Mouse (Mus musculus): ENCODE data around the gene Mxd1. TPM values are rescaled to one million over a fixed set of nuclear protein-coding genes. Genes with fewer than 3 reads are reported as not detected.
A peak's percentile ranks its signal among the peaks of the same experiment; 100 is the strongest.

Mxd1 gene
- 7.6 and 9.8 TPM in 2 replicates for polyA plus RNA-seq (2015; fragmentation: Nextera tagmentation; extraction: Ambion mirVana)

DNA sequence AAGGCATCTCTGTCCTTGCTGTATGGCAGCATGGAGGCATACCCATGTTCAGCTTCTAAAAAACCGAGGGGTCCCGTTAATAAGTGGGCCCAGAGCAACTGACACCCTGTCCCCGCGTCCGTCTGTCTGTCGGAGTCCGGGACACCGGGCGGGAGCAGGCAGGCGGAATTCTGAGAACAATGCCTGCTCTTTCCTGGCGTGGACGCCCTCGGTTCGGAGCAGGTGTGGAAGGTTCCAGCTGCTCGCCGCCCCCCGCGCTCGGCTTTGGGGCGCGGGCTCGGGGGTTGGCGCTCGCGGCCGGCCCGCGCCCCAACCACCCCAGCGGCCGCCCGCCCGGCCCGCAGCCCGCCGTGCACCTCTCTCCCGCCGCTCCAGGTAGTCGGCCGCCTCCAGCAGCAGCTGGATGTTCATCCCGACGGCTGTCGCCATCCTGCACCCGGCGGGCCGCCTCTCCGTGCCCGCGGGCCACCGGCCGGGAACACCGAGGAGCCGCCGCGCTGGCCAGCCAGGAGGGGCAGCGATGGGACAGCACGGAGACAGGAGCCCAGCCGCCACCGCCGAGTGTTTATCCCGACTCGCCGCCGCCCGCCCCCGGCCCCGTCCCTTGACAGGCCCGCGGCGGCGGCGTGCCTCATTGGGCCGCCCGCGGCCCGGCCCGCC is at the start of gene Mxd1:
Gene Mxd1 (minus strand): TSS at position 582 of the 660 bp plus-strand sequence.
- peaks cover 21% of the 10 kb centered on the region; the same call in 1 of the 2 replicates for H3K36me3 ChIP-seq
- ATAC-seq (replicated peaks; ENCODE audit: insufficient number of reproducible peaks, insufficient read depth, low FRiP score, low read depth), result peak; percentile 2; the same call in 1 of the 2 replicates
- H3K27ac ChIP-seq, result peak within 1 kb of the TSS; percentile 64
- H3K9ac ChIP-seq, result peak within 1 kb of the TSS; percentile 75
- H3K9me3 ChIP-seq (replicated peaks), result no peaks in the 10 kb centered on the region
- H3K4me1 ChIP-seq (replicated peaks), result peaks cover 18% of the 10 kb centered on the region
- H3K4me2 ChIP-seq, result peak within 1 kb of the TSS; percentile 82
- H3K27me3 ChIP-seq, result no peaks in the 10 kb centered on the region
- 0% methylated on average over 58 of the region's 76 CpGs for WGBS
- peak within 1 kb of the TSS; percentile 79 for H3K4me3 ChIP-seq

DNA sequence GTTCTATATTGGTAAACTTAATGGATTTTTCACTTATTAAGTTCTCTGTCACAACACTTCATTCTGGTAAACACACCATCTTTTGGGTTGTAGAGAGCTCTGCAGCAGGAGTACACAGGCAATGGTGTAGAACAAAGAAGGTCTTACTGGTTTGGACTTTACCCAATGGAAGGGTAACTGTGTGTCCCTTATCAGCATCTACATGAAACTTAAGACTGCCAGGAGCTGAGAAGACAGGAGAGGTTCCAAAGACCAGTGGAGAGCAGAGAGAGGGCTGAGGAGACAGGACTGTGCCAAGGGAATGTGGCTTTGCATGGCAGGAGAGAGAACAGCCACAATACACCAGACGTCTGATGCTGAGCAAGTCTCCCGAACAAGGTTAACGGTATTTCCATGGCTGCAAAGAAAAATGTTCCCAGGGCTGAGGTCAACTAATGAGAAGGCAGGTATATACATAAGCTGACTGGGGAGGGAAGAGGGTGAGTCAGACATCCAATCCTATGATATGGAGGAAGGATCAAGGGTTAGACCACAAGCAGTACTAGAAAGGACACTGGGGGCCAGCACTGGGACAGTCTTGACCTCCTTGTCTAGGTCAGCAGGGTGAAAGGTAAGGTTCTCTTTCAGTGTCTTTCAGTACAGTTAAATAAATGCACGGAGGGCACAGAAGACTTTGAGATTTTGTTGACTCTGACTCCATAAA is 39.3 kb upstream of the Mxd1 start:
- no peak overlapping the region for H3K4me3 ChIP-seq
- no peaks in the 10 kb centered on the region for H3K27me3 ChIP-seq
- no peaks in the 10 kb centered on the region for H3K4me1 ChIP-seq (replicated peaks)
- peaks cover 39% of the 10 kb centered on the region for H3K36me3 ChIP-seq
- H3K27ac ChIP-seq, result no peak overlapping the region
- H3K9ac ChIP-seq, result no peak overlapping the region
- WGBS, result 86% methylated on average over 4 of the region's 4 CpGs
- no peaks in the 10 kb centered on the region for H3K9me3 ChIP-seq (replicated peaks)
- no peak for ATAC-seq (replicated peaks; ENCODE audit: insufficient number of reproducible peaks, insufficient read depth, low FRiP score, low read depth)
- H3K4me2 ChIP-seq, result no peak overlapping the region

DNA sequence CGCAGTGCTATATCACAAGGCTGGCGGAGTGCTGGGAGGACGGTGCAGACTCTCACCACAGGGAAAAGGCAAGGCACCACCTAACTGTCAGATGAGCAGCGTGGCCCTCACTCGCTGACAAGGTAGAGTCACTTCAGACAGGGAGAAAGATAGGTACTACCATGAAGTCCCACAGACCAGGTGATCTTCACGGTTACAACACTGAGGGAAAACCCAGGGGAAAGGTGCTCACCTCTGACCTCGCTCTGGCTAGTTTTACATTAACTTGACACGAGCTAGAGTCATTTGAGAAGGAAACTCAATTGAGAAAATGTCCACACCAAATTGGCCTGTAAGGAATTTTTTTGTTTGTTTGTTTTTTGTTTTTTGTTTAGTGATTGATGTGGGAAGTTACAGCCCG is 33.6 kb upstream of the Mxd1 start:
- no peak overlapping the region for H3K27ac ChIP-seq
- H3K9ac ChIP-seq, result no peak overlapping the region
- H3K9me3 ChIP-seq (replicated peaks), result no peaks in the 10 kb centered on the region
- H3K4me3 ChIP-seq, result no peak overlapping the region
- H3K4me1 ChIP-seq (replicated peaks), result no peaks in the 10 kb centered on the region
- ATAC-seq (replicated peaks; ENCODE audit: insufficient number of reproducible peaks, insufficient read depth, low FRiP score, low read depth), result no peak
- 93% methylated on average over 9 of the region's 9 CpGs for WGBS
- H3K4me2 ChIP-seq, result no peak overlapping the region
- H3K27me3 ChIP-seq, result no peaks in the 10 kb centered on the region
- H3K36me3 ChIP-seq, result peaks cover 73% of the 10 kb centered on the region

DNA sequence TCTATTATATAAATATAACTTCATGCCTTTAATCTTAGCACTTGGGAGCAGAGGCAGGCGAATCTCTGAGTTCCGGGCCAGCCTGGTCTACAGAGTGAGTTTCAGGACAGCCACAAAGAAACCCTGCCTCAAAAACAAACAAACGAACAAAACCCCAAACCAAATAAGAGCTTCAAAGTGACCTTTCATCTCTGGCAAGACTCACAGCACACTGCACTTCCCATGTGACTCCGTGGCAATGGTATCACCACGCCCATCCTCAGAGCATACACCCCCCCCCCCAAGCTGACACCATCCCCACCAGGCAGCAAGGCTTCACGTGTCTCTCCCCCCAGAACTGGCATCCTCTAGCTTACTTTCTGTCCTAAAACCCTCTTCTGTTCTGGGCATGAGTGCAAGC is 28.9 kb upstream of the Mxd1 start:
- no peak overlapping the region for H3K9ac ChIP-seq
- ATAC-seq (replicated peaks; ENCODE audit: insufficient number of reproducible peaks, insufficient read depth, low FRiP score, low read depth), result no peak
- no peaks in the 10 kb centered on the region for H3K27me3 ChIP-seq
- no peaks in the 10 kb centered on the region for H3K4me1 ChIP-seq (replicated peaks)
- H3K4me2 ChIP-seq, result no peak overlapping the region
- H3K36me3 ChIP-seq, result peaks cover 65% of the 10 kb centered on the region
- no peak overlapping the region for H3K4me3 ChIP-seq
- H3K27ac ChIP-seq, result no peak overlapping the region
- 76% methylated on average over 6 of the region's 6 CpGs for WGBS
- H3K9me3 ChIP-seq (replicated peaks), result no peaks in the 10 kb centered on the region

DNA sequence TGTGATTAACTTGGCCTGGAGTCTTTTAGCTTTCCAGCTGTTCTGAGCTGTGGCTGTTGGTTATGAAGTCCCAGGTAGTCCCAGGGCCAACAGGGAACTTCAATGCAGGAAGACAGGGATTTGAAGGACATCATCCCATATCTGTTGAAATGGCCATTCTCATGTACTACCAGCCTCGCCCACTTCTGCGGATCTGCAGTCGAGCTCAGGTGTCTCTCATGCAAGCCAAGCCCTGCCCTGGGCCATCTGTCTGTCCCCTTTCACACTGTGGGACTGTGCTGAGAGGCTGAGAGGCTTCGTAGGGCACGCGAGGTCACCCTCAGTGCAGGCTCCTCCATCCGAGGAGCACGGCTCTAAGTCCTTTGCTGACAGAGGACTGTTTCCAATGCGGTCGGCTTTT is 27.3 kb upstream of the Mxd1 start:
- Histone ChIP-seq H3K4me3 (no peak overlapping the region), H3K4me2 (no peak overlapping the region), H3K9me3 (replicated peaks) (no peaks in the 10 kb centered on the region), H3K9ac (no peak overlapping the region), H3K4me1 (replicated peaks) (no peaks in the 10 kb centered on the region), H3K36me3 (peaks cover 57% of the 10 kb centered on the region), H3K27me3 (no peaks in the 10 kb centered on the region), H3K27ac (no peak overlapping the region)
- no peak for ATAC-seq (replicated peaks; ENCODE audit: insufficient number of reproducible peaks, insufficient read depth, low FRiP score, low read depth)
- WGBS, result 80% methylated on average over 10 of the region's 10 CpGs

DNA sequence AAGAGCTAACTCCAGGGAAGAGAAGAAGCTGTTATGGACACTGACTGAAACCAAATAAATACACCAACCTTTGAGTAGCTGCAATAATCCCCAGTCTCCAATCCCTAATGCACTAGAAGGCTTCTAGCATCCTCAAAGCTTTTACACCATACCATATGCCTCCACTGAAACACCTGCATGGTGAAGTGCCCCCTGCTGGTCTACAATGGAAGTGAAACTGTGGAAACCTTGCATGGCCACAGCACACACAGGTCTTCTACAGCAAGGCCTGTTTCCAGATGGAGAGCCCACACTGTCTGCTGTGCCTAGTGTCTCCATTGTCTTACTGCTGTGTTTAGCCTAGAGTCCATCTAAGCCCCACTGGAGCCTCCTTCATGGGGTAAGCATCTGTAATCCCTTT is 25.5 kb upstream of the Mxd1 start:
- Histone ChIP-seq H3K27me3 (no peaks in the 10 kb centered on the region), H3K9me3 (replicated peaks) (no peaks in the 10 kb centered on the region), H3K36me3 (peaks cover 47% of the 10 kb centered on the region), H3K9ac (no peak overlapping the region), H3K4me3 (no peak overlapping the region), H3K27ac (no peak overlapping the region), H3K4me2 (no peak overlapping the region), H3K4me1 (replicated peaks) (no peaks in the 10 kb centered on the region)
- no peak for ATAC-seq (replicated peaks; ENCODE audit: insufficient number of reproducible peaks, insufficient read depth, low FRiP score, low read depth)

DNA sequence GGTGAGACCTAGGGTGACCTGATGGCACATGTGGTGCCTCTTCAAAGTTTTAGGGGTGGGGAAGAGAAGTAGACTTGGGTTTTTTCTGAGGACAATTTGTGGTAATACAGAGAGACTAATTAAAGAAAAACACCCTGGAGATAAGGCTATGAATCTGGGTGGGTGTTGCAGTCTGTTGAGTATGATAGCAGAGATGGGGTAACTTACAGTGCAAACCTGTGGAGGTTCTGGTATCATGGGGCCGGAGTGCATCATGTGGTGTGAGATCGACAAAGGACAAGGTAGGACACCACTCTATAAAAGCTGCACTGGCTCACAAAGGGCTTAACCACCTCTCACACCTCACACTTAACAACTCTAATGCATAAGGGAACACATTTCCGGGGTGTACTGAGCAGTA is 20.7 kb upstream of the Mxd1 start:
- H3K4me2 ChIP-seq, result no peak overlapping the region
- WGBS, result 85% methylated on average over 3 of the region's 3 CpGs

DNA sequence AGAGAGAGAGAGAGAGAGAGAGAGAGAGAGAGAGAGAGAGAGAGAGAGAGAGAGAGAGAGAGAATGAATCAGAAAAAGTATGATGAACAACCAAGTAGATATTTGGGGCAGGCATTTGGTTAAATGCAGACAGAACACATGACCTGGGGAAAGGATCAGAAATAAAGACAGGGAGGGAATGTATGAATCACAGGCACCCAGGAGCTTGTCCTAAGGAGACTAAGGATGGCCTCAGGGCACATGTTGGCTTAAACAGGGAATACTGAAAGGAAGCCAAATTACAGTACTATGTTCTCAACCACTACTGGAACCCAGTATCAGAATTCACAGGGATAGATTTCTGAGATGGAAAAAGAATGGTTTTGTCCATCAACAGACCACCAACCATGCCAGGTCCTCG is 18.0 kb upstream of the Mxd1 start:
- Histone ChIP-seq H3K4me1 (replicated peaks) (peaks cover 10% of the 10 kb centered on the region), H3K4me3 (no peak overlapping the region), H3K27me3 (no peaks in the 10 kb centered on the region), H3K36me3 (peaks cover 20% of the 10 kb centered on the region), H3K9me3 (replicated peaks) (no peaks in the 10 kb centered on the region), H3K9ac (no peak overlapping the region), H3K27ac (no peak overlapping the region), H3K4me2 (no peak overlapping the region)
- no peak for ATAC-seq (replicated peaks; ENCODE audit: insufficient number of reproducible peaks, insufficient read depth, low FRiP score, low read depth)
- WGBS, result 46% methylated on average over 1 of the region's 1 CpGs

More for the DNA sequence above, 20.7 kb upstream of the Mxd1 start:
- no peak overlapping the region for H3K4me3 ChIP-seq
- no peaks in the 10 kb centered on the region for H3K9me3 ChIP-seq (replicated peaks)
- H3K27ac ChIP-seq, result no peak overlapping the region
- H3K27me3 ChIP-seq, result no peaks in the 10 kb centered on the region
- H3K9ac ChIP-seq, result no peak overlapping the region
- peaks cover 17% of the 10 kb centered on the region; the same call in 1 of the 2 replicates for H3K36me3 ChIP-seq
- H3K4me1 ChIP-seq (replicated peaks), result no peaks in the 10 kb centered on the region; the same call in 1 of the 2 replicates
- no peak for ATAC-seq (replicated peaks; ENCODE audit: insufficient number of reproducible peaks, insufficient read depth, low FRiP score, low read depth)

DNA sequence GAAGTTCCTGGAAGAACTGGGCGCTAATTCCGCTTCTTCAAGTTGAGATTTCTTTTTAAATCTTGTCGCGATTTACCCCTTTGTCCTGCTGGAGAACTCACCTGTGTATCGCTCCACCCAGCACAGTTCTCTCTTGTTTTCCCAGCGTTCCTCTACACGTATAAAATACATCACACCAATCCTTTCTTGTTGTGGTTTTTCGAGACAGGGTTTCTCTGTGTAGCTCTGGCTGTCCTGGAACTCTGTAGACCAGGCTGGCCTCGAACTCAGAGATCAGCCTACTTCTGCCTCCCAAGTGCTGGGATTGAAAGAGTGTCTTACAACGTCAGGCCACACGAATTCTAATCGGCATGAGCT is 15.7 kb upstream of the Mxd1 start:
- Histone ChIP-seq H3K9ac (peak overlapping the region; percentile 90), H3K9me3 (replicated peaks) (no peaks in the 10 kb centered on the region), H3K4me1 (replicated peaks) (peaks cover 10% of the 10 kb centered on the region), H3K36me3 (peaks cover 29% of the 10 kb centered on the region), H3K27ac (peak overlapping the region; percentile 55; the same call in 1 of the 2 replicates), H3K4me2 (peak overlapping the region; percentile 80), H3K27me3 (no peaks in the 10 kb centered on the region), H3K4me3 (peak overlapping the region; percentile 91)
- ATAC-seq (replicated peaks; ENCODE audit: insufficient number of reproducible peaks, insufficient read depth, low FRiP score, low read depth), result no peak
- 35% methylated on average over 12 of the region's 12 CpGs for WGBS

DNA sequence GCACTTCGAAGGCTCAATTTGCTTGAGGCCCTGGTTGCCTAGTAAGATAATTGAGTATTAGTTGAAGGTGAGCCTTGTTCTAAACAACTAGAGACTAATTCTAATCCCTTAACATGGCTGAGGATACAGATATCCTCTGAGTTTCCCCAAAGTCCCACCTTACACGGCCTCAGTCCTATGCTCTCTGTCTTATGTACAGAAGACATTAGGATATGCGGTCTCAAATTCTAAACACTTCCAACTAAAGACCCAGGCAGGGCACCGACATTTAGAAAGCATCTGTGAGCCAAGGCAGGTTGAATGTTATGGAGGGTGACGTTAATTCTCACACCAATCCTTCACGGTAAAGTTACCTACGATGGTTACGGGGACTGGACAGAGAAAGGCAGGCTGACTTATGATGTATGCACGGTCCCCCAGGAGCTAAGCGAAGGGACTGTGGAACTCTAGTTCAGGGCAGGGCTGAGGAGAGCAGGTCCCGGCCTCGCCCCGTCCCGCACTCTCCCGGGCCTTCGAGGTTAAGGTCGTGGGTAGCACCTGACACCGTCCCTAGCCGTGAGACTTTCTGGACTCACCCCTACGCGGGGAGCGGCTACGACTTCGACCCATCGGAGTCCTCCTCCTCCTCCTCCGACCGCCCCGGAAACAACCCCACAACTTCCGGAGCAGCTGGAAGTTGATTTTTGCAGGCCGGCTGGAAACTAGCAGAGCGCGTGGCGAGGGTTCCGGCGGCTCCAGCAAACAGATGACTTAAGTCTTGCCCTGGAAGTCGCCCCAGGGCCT is 15.1 kb upstream of the Mxd1 start, which contains the start of gene Snrnp27:
Gene Snrnp27 (minus strand): TSS at position 651 of the 783 bp plus-strand sequence.
- no peaks in the 10 kb centered on the region for H3K9me3 ChIP-seq (replicated peaks)
- peak; percentile 81 for ATAC-seq (replicated peaks; ENCODE audit: insufficient number of reproducible peaks, insufficient read depth, low FRiP score, low read depth)
- H3K4me3 ChIP-seq, result peak within 1 kb of the TSS; percentile 91
- H3K9ac ChIP-seq, result peak within 1 kb of the TSS; percentile 90
- peaks cover 34% of the 10 kb centered on the region for H3K36me3 ChIP-seq
- peaks cover 10% of the 10 kb centered on the region for H3K4me1 ChIP-seq (replicated peaks)
- 2% methylated on average over 36 of the region's 36 CpGs for WGBS
- H3K4me2 ChIP-seq, result peak within 1 kb of the TSS; percentile 80
- no peaks in the 10 kb centered on the region for H3K27me3 ChIP-seq
- H3K27ac ChIP-seq, result peak within 1 kb of the TSS; percentile 72

DNA sequence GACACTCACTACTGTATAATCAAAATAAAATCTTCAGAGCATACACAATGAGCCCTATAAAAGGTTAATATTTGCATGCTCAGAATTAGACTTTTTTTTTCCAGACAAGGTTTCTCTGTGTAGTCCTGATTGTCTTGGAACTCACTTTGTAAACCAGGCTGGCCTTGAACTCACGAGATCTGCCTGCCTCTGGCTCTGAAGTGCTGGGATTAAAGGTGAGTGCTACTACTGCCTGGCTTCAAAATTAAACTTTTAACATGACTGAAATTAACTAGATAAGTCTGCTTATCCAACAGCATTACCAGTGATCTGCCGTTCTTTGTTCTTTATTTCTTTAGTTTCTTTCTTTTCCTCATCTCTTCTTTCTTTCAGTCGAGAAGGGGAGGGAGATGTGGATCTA is 12.3 kb upstream of the Mxd1 start:
- H3K4me2 ChIP-seq, result no peak overlapping the region
- no peak overlapping the region for H3K4me3 ChIP-seq
- ATAC-seq (replicated peaks; ENCODE audit: insufficient number of reproducible peaks, insufficient read depth, low FRiP score, low read depth), result no peak
- peaks cover 10% of the 10 kb centered on the region for H3K4me1 ChIP-seq (replicated peaks)
- no peaks in the 10 kb centered on the region for H3K9me3 ChIP-seq (replicated peaks)
- peaks cover 60% of the 10 kb centered on the region for H3K36me3 ChIP-seq
- no peaks in the 10 kb centered on the region for H3K27me3 ChIP-seq
- WGBS, result 82% methylated on average over 3 of the region's 3 CpGs
- H3K9ac ChIP-seq, result no peak overlapping the region
- no peak overlapping the region for H3K27ac ChIP-seq

Measured in heart, embryonic 15.5 days (tissue).